Mouse (Mus musculus): ENCODE data around the gene Pole4. TPM values are rescaled to one million over a fixed set of nuclear protein-coding genes. Genes with fewer than 3 reads are reported as not detected.

Pole4 gene
- polyA plus RNA-seq, 1 experiment from 2014 or later: 101 TPM

GRCm38 (mm10) chr6:82740269-82740668 is 35.1 kb upstream of the Pole4 start:
- Histone ChIP-seq H3K9ac (no peak overlapping the region), H3K36me3 (peaks cover 73% of the 10 kb centered on the region), H3K27ac (no peak overlapping the region), H3K9me3 (no peaks in the 10 kb centered on the region), H3K4me1 (no peaks in the 10 kb centered on the region), H3K4me2 (replicated peaks) (0 out of 2 replicates have a peak overlapping the region, but pooled peaks have one; percentile 25), H3K4me3 (no peak overlapping the region), H3K27me3 (no peaks in the 10 kb centered on the region)
- peak; percentile 51; the same call in 1 of the 2 replicates for ATAC-seq (ENCODE audit: low FRiP score, low read depth)
- 27% methylated on average over 6 of the region's 6 CpGs for WGBS

DNA sequence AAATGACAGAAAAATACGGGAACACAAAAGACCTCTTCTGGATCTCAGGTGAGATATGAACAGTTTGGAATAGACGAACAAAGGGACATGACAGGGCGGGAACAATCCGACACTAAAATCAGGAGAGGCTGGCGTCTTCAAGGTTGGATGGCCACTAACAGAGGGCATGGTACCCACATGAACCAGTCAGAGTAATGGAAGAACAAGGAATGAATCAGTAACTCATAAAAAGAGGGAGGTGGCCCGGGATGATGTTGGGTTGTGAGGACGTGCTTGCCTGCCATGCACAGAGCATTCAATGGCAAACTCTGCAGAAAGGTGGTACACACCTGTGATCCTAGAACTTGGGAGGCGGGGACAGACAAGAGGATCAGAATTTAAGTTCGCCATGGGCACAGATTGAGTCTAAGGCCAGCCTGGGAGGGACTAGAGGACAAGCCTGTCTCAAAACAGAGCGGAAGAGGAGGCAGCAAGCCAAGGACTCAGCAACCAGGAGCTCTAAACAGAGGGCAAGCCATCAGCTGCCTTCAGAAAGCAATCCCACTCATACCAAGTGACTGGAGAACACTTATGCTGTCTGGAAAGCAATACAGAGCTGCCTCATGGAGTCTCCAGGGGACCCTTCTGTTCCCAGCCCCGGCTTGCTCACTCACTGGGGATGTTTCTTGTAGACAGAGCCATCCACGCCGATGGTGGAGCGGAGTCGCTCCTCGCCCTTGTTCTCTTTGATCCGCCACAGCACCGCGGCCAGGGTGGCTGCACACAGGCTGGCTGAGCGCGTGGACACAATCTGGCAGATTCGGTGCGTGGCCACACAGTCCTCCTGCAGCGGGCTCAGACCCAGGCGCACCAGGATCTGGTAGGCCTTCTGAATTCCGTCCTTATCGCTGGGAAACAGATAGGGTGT is 32.7 kb upstream of the Pole4 start:
- H3K36me3 ChIP-seq: peaks cover 73% of the 10 kb centered on the region
- H3K4me3 ChIP-seq: no peak overlapping the region
- no peaks in the 10 kb centered on the region for H3K9me3 ChIP-seq
- H3K4me1 ChIP-seq: no peaks in the 10 kb centered on the region
- H3K27ac ChIP-seq: no peak overlapping the region
- no peak overlapping the region for H3K9ac ChIP-seq
- no peaks in the 10 kb centered on the region for H3K27me3 ChIP-seq
- no peak for ATAC-seq (ENCODE audit: low FRiP score, low read depth)
- no peak overlapping the region for H3K4me2 ChIP-seq (replicated peaks)
- WGBS: 90% methylated on average over 27 of the region's 27 CpGs

GRCm38 (mm10) chr6:82736626-82737600 is 31.7 kb upstream of the Pole4 start:
- WGBS: 87% methylated on average over 25 of the region's 25 CpGs
- Histone ChIP-seq H3K4me3 (no peak overlapping the region), H3K9me3 (no peaks in the 10 kb centered on the region), H3K27ac (no peak overlapping the region), H3K4me2 (replicated peaks) (no peak overlapping the region), H3K36me3 (peaks cover 68% of the 10 kb centered on the region), H3K27me3 (no peaks in the 10 kb centered on the region), H3K4me1 (no peaks in the 10 kb centered on the region), H3K9ac (no peak overlapping the region)
- ATAC-seq (ENCODE audit: low FRiP score, low read depth): no peak

DNA sequence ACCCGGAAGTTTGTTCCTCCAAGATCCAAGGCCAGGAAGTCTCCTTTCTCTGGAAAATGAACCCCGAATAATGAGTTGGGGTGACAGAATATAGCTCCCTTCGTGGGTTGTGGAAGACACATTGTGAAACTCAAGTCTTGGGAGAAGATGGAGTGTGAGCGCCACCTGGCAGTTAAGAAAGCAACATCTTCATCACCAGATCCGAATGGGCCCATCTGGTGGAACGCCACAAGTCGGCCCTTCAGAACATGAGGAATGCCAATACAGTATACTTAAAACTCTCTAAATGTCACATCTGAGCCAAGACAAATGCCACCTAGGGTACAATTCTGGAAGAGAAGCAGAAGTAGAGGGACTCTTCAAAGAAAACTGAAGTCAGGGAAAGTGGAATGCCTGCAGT is 30.2 kb upstream of the Pole4 start:
- Histone ChIP-seq H3K9ac (no peak overlapping the region), H3K4me2 (replicated peaks) (no peak overlapping the region), H3K36me3 (peaks cover 79% of the 10 kb centered on the region), H3K27me3 (no peaks in the 10 kb centered on the region), H3K27ac (no peak overlapping the region), H3K9me3 (no peaks in the 10 kb centered on the region), H3K4me3 (no peak overlapping the region), H3K4me1 (no peaks in the 10 kb centered on the region)
- ATAC-seq (ENCODE audit: low FRiP score, low read depth): no peak
- WGBS: 91% methylated on average over 7 of the region's 7 CpGs

GRCm38 (mm10) chr6:82728635-82729034 is 23.5 kb upstream of the Pole4 start:
- WGBS: 95% methylated on average over 21 of the region's 21 CpGs
- peaks cover 80% of the 10 kb centered on the region for H3K36me3 ChIP-seq

DNA sequence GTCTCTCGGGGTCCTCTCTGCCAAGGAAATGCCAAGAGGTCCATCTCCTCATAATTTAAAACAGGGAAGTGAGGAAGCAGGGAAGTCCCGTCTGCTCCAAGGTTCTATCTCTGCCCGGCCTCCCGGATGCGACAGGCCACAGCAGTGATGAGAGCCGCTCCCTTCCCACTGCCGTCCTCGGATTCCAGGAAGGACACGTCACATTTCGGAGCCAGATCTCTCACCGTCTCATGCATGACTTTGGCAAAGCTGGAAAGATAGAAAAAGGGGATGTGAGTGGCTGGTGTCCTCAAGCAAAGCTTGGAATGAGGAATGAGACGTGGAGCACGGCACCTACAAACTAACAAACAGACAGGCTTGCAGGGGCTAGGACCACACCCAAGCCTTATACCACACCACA is 22.0 kb upstream of the Pole4 start:
- H3K36me3 ChIP-seq: peaks cover 74% of the 10 kb centered on the region
- H3K4me1 ChIP-seq: peaks cover 14% of the 10 kb centered on the region
- 93% methylated on average over 13 of the region's 13 CpGs for WGBS
- no peaks in the 10 kb centered on the region for H3K27me3 ChIP-seq
- no peak for ATAC-seq (ENCODE audit: low FRiP score, low read depth)
- no peak overlapping the region for H3K4me2 ChIP-seq (replicated peaks)
- H3K9ac ChIP-seq: no peak overlapping the region
- no peak overlapping the region for H3K4me3 ChIP-seq
- H3K27ac ChIP-seq: no peak overlapping the region
- H3K9me3 ChIP-seq: no peaks in the 10 kb centered on the region

More at GRCm38 (mm10) chr6:82728635-82729034, 23.5 kb upstream of the Pole4 start:
- Histone ChIP-seq H3K9ac (no peak overlapping the region), H3K27ac (no peak overlapping the region), H3K27me3 (no peaks in the 10 kb centered on the region), H3K4me3 (no peak overlapping the region), H3K4me2 (replicated peaks) (no peak overlapping the region), H3K4me1 (peaks cover 4% of the 10 kb centered on the region), H3K9me3 (no peaks in the 10 kb centered on the region)
- no peak for ATAC-seq (ENCODE audit: low FRiP score, low read depth)

- WGBS: 49% methylated on average over 5 of the region's 5 CpGs
- peak overlapping the region; percentile 51 for H3K9ac ChIP-seq
These were observed 18.2 kb upstream of the Pole4 start for GRCm38 (mm10) chr6:82723321-82723720.

DNA sequence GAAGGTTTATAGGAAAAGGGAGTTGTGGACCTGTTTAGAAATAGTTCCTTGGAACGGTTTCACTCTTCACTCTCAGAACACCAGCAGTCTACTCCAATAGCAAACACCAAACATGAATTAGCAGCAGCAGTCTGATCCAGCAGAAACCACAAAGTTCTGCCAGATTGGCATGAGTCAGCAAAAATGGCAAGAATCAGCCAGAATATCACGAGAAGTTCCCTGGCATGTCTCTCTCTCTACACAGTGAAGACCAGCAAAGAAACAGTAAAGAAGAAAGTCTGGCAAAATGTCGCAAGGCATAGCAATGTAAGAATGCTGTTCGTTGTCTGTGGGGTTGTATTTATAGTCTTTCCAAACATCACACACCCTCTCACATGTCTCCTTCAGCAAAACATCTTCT is 11.0 kb upstream of the Pole4 start:
- ATAC-seq (ENCODE audit: low FRiP score, low read depth): no peak
- H3K27ac ChIP-seq: no peak overlapping the region
- WGBS: 79% methylated on average over 4 of the region's 4 CpGs

More at GRCm38 (mm10) chr6:82723321-82723720, 18.2 kb upstream of the Pole4 start:
- Histone ChIP-seq H3K4me3 (no peak overlapping the region), H3K27me3 (no peaks in the 10 kb centered on the region), H3K9me3 (no peaks in the 10 kb centered on the region), H3K4me1 (peaks cover 14% of the 10 kb centered on the region), H3K27ac (peak overlapping the region; percentile 80), H3K4me2 (replicated peaks) (no peak overlapping the region), H3K36me3 (peaks cover 37% of the 10 kb centered on the region)
- peak; percentile 80 for ATAC-seq (ENCODE audit: low FRiP score, low read depth)

DNA sequence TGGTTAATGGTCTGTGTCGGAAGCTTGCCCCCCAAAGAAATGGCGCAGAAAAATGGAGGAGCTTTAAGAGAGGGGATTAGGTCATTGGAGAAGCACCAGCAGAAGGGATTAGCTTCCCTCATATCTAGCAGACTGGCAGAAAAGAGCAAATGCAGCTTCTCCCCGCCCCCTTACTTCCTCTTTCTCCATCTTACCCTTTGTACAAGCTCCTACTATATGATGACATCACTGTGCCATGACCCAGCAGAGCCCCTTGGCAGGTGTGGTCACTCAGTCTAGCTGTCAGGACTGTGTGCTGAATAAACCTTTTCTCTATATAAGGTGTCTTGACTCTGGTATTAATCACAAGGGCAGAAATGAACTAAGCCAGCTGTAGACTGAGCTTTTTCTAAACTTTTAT is 10.5 kb upstream of the Pole4 start:
- 80% methylated on average over 3 of the region's 3 CpGs for whole genome bisulfite sequencing
- H3K36me3 ChIP-seq: no peaks in the 10 kb centered on the region
- 0 out of 2 replicates have a peak, but pooled peaks cover 2% of the 10 kb centered on the region for H3K4me1 ChIP-seq
- no peak overlapping the region for H3K4me3 ChIP-seq
- ATAC-seq (ENCODE audit: low FRiP score, low read depth): no peak
- H3K9ac ChIP-seq: no peak overlapping the region
- H3K27me3 ChIP-seq: no peaks in the 10 kb centered on the region
- no peak overlapping the region for H3K4me2 ChIP-seq (replicated peaks)
- no peaks in the 10 kb centered on the region for H3K9me3 ChIP-seq
- H3K27ac ChIP-seq: peak overlapping the region; percentile 3; the same call in 1 of the 2 replicates

More for the DNA sequence above, 11.0 kb upstream of the Pole4 start:
- Histone ChIP-seq H3K27me3 (no peaks in the 10 kb centered on the region), H3K4me1 (0 out of 2 replicates have a peak, but pooled peaks cover 2% of the 10 kb centered on the region), H3K4me3 (no peak overlapping the region), H3K36me3 (no peaks in the 10 kb centered on the region), H3K4me2 (replicated peaks) (no peak overlapping the region), H3K9ac (no peak overlapping the region), H3K9me3 (no peaks in the 10 kb centered on the region)

- H3K4me3 ChIP-seq: no peak overlapping the region
- ATAC-seq (ENCODE audit: low FRiP score, low read depth): peak; percentile 42; the same call in 1 of the 2 replicates
- no peaks in the 10 kb centered on the region for H3K9me3 ChIP-seq
- 0 out of 2 replicates have a peak, but pooled peaks cover 2% of the 10 kb centered on the region for H3K4me1 ChIP-seq
- no peak overlapping the region for H3K9ac ChIP-seq
- H3K27ac ChIP-seq: peak overlapping the region; percentile 10; the same call in 1 of the 2 replicates
- H3K27me3 ChIP-seq: no peaks in the 10 kb centered on the region
- 72% methylated on average over 6 of the region's 6 CpGs for WGBS
- no peak overlapping the region for H3K4me2 ChIP-seq (replicated peaks)
- H3K36me3 ChIP-seq: no peaks in the 10 kb centered on the region
These were observed 10.1 kb upstream of the Pole4 start for GRCm38 (mm10) chr6:82715253-82715652.

DNA sequence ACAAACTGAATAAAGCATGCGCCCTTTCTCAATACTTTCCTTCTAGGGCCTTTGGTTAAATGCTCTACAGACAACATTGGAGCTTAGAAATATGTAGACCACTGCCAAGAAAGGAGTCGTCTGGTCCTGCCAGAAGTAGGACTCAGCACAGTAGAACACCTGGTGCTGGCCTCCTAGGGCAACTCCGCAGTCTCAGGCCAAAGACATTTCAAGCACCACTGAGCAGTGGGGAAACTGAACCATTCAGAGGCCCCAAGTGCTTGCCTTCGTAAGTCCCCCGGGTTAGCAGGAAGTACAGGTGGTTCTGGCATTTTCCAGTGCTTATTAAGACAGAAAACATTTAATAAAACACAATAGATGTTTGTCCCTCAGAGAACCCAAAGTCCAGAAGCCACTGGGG is 9.7 kb upstream of the Pole4 start:
- Histone ChIP-seq H3K27ac (0 out of 2 replicates have a peak overlapping the region, but pooled peaks have one; percentile 10), H3K9ac (no peak overlapping the region), H3K4me2 (replicated peaks) (no peak overlapping the region), H3K27me3 (no peaks in the 10 kb centered on the region), H3K4me3 (no peak overlapping the region), H3K4me1 (0 out of 2 replicates have a peak, but pooled peaks cover 2% of the 10 kb centered on the region), H3K9me3 (no peaks in the 10 kb centered on the region), H3K36me3 (no peaks in the 10 kb centered on the region)
- no peak for ATAC-seq (ENCODE audit: low FRiP score, low read depth)
- 79% methylated on average over 5 of the region's 5 CpGs for WGBS
